Mouse (Mus musculus): ENCODE measurements around the gene Ppp1r1c.

- peak; percentile 86 for TF ChIP-seq CTCF (IDR thresholded peaks at IDR 0.05)
- 0 out of 2 replicates have a peak, but pooled peaks have one; percentile 42 for TF ChIP-seq EP300 (IDR thresholded peaks at IDR 0.05)
These were observed 66.8 kb downstream of the Ppp1r1c start for GRCm38 (mm10) chr2:79774372-79774771.

Measured in lung, postnatal 0 days (tissue).